Mouse (Mus musculus): ENCODE results near the gene Bri3.
A peak's percentile ranks its signal among the peaks of the same experiment; 100 is the strongest.

Gene Bri3

DNA sequence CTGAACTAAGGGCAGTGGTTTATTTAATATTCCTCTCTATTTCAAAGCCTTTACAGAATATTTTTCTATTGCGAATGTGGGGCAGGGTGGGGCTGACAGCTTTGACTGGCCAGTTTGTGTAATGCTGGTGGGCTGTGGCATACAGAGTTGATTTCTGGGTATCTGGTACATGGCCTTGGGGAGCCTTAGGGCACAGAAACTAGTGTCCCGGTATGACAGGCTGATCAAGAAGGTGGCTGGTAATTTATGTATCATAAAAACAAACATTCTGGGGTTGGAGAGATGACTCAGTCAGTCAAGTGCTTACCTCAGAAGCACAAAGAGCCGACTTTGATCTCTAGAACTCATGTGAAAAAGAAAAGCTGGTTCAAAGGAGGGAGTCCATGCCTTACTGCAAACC lies 182.5 kb downstream of the Bri3 start:
- no peak for DNase-seq (ENCODE audit: low spot score in 2 of 2)

DNA sequence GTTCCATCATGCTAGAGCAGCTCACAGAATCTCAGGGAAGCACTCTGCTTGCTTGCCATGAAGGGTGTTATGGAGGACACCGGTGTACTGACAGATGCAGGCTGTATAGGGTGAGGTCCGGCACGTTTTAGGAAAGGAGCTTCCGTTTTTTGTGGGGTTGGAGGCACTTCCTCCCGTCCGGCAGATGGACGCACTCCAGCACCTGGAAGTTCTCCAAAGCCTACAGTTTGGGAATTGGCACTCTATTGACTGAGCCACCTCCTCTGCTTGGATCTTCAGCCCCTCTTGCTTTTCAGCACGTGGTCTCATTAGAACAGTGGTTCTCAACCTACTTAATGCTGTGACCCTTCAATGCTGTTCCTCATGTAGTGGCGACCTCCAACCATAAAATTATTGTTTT lies 183.6 kb downstream of the Bri3 start:
- DNase-seq (ENCODE audit: low spot score in 2 of 2) = no peak

- DNase-seq (ENCODE audit: low spot score in 2 of 2) = no peak
These were observed 187.2 kb downstream of the Bri3 start for GRCm38 (mm10) chr5:144431481-144431880.

DNA sequence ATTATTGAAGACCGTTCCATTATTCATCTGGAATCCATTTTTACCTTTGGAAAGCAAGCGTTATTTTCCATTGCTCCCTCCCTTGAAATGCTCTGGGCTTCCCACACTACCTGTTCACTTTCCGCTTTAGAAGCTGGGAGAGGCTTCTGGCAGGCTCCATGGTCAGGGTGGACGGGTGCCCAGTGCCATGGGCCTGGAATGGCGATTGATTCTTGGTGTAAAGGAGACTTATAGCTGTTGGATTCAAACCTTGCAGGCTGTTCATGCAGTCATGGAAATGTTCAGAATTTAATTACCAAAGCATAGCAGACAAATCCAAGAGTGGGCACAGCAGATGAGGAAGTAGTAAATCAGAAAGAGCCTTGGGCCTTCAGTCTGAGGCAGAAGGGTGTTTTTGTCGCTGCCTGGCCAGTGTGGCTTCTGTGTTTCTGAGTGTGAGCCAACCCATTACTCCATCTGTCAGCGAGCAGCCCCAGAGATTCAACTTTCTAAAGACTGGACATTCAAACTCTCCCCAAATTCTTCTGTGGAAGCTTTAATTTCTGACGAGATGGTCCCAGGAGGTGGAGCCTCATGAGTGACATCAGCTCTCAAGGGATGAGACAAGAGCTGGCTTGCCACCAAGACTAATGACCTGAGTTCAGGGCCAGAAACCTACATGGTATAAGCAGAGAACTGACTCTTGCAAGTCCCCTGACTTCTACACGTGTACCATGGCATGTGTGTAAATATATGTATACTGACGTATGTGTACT lies 195.2 kb downstream of the Bri3 start:
- no peak for DNase-seq (ENCODE audit: low spot score in 2 of 2)

DNA sequence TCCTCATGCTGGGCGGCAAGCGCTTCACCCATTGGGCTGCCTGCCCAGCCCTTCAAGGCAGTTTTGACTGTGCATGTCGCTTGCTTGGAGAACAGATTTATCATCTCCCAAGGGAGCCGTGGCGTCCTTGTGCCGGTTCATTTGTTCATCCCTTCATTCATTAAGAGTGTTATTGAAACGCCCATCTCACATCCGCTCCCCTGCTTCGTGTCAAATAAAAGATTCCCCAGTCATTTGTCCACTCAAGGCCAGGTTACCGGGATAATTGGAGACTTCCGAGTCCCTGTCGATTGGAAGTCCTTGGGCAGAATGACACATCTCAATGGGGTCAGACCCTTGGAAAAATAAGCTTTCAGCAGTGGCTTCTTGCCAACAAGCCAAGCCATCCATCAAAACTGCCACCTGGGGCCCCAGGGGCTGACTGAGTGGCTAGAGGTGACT lies 197.6 kb downstream of the Bri3 start:
- no peak for DNase-seq (ENCODE audit: low spot score in 2 of 2)

DNA sequence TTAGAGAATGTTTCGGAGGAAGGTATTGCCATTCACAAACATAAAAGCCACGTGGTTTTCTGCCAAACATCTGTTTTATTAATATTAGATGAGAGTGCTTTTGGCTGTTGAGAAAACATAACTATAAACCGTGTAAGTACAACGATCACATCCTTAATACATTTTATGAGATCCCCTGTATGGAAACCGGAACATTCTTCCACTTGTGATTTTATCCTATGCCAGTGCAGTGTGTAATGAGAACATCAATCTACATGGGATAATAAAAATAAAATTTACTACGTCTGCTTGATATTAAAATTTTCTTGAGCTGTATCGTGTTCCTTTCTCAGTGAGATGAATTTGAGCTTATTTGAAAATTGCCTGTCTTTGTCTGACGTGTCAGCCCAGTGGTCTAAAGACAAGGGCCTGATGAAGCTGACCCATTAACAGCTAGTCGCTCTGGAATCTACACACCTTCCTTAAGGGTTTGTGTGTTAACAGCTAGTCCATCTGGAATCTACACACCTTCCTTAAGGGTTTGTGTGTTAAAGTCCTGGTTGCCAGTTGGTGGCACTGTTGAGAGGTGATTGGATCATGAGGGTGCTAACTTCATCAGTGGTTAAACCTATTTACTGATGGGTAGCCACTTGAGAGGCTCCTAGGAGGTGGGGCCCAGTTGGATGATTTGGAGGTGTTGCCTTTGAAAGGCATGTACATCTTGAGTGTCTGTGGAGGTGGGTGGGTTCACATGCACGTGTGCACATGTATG lies 202.4 kb downstream of the Bri3 start:
- peak; percentile 44 to 59 for DNase-seq (ENCODE audit: low spot score in 2 of 2)

- DNase-seq (ENCODE audit: low spot score in 2 of 2) = no peak
These were observed 203.0 kb downstream of the Bri3 start for GRCm38 (mm10) chr5:144447226-144447616.

DNA sequence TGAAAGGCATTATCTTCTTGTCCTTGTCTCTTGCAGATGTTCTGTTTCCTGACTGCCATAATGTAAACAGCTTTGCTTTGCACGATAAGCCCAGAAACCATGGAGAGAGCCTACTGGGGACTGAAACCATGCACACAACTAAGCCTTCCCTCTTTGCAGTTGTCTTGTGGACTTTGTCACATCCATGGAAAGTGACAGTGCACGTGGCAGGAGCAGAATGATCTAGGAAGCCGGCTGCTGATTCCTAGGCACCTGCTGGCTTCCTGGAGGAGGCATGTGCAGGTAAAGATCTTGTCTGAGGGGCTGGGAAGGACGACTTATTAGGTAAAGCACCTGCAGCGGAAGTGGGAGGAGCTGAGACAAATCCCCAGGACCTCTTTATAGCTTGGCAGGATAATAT lies 203.7 kb downstream of the Bri3 start:
- DNase-seq (ENCODE audit: low spot score in 2 of 2) = no peak

- DNase-seq (ENCODE audit: low spot score in 2 of 2) = no peak
These were observed 208.7 kb downstream of the Bri3 start for GRCm38 (mm10) chr5:144452776-144453455.

GRCm38 (mm10) chr5:144457623-144458287 lies 213.5 kb downstream of the Bri3 start:
- no peak for DNase-seq (ENCODE audit: low spot score in 2 of 2)

- DNase-seq (ENCODE audit: low spot score in 2 of 2) = peak in 1 of 2 experiments; percentile 7
These were observed 222.8 kb downstream of the Bri3 start for GRCm38 (mm10) chr5:144466987-144467386.

GRCm38 (mm10) chr5:144473056-144473455 lies 228.8 kb downstream of the Bri3 start:
- peak; percentile 36 to 47 for DNase-seq (ENCODE audit: low spot score in 2 of 2)

- no peak for DNase-seq (ENCODE audit: low spot score in 2 of 2)
These were observed 235.5 kb downstream of the Bri3 start for GRCm38 (mm10) chr5:144479677-144480171.

DNA sequence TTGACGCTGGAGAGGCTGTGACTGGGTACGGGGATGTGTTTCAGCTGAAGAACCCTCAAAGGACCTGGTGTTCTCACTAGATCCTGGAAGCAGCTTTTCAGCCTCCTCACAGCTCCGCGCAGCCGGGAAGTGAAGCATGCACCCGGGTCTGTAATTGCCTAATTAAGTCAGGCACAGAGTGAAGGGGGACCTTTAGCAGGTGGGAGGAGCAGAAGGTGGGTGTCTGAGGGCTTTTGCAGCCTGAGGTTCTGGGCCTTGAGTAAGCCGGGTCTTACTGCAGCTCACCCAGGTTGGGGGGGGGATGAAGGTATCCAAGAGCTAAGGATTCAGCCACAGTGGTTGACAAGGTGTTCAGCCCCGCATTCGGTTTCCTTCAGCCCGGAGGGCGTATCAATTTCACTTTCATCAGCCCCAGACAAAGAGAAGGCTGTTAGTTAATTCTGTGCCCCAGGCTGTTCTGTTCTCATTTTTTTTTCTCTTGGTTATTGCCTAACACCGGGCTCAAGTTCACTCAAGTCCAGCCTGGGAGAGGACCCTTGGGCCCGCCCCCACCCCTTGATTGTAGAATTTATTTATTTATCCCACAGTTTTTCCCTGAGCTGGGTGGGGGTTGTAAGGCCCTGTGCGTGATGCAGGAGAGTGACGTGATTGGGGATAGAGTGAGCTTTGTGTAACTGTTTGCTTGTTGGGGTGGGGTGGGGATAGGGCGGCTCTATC lies 239.6 kb downstream of the Bri3 start:
- DNase-seq (ENCODE audit: low spot score in 2 of 2) = no peak

DNA sequence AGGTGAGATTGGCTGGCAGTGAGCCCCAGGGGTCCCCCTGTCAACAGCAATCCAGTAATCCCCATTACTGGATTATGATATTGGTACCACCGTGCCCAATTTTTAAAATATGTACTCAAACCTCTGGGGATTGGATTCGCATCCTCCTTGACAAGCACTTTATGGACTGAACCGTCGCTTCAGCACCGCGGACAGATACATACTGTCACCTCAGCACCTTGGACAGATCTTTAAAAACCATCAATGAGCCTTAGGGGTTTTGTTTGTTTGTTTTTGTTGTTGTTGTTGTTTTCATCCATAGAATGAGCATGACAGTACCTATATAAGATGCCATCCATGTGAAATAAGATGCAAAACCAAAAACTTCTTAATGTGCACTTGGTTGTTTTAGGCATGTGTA lies 247.1 kb downstream of the Bri3 start:
- no peak for DNase-seq (ENCODE audit: low spot score in 2 of 2)
